Mouse (Mus musculus): ENCODE measurements around the gene Zfp867. TPM values are rescaled to one million over a fixed set of nuclear protein-coding genes. Genes with fewer than 3 reads are reported as not detected.

Zfp867 gene
- polyA plus RNA-seq, 1 experiment: 9.4 TPM

DNA sequence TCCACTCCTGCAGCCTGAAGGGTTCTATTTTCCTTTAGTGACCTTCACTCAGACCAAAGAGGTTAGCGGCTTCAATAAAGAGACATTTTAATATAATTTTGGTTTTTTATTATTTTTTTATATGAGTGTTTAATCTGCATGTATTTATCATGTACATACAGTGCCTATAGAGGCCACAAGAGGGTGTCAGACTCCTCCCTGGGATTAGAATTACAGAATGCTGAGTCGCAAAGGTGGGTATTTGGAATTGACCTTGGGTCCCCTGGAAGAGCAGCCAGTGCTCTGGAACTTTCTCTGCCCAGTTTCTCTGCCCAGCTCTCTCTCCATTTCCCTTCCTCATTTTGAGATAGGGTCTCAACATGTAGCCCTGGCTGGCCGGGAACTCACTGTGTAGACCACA lies 41.3 kb upstream of the Zfp867 start:
- H3K4me1 ChIP-seq (ENCODE audit: control insufficient read depth, insufficient read depth, low read length): peaks cover 8% of the 10 kb centered on the region
- no peak for TF ChIP-seq POLR2A (IDR thresholded peaks at IDR 0.05; ENCODE audit: insufficient read depth, low read length)
- TF ChIP-seq CTCF (IDR thresholded peaks at IDR 0.05; ENCODE audit: low read depth, low read length): no peak
- no peak for TF ChIP-seq EP300 (IDR thresholded peaks at IDR 0.05; ENCODE audit: insufficient read depth, low read depth, low read length)
- H3K27me3 ChIP-seq (ENCODE audit: control insufficient read depth, insufficient read depth, low read length, poor library complexity, severe bottlenecking): no peaks in the 10 kb centered on the region
- H3K36me3 ChIP-seq (ENCODE audit: control insufficient read depth, insufficient read depth, low read length, poor library complexity, severe bottlenecking): no peaks in the 10 kb centered on the region
- no peaks in the 10 kb centered on the region for H3K9me3 ChIP-seq (replicated peaks; ENCODE audit: control insufficient read depth, insufficient read depth, low read length, poor library complexity, severe bottlenecking)
- no peak overlapping the region for H3K27ac ChIP-seq (ENCODE audit: insufficient read depth, low read length)
- no peak overlapping the region for H3K4me3 ChIP-seq (ENCODE audit: low read depth, low read length)
- no peak overlapping the region for H3K9ac ChIP-seq (ENCODE audit: low read depth, poor library complexity, severe bottlenecking)

DNA sequence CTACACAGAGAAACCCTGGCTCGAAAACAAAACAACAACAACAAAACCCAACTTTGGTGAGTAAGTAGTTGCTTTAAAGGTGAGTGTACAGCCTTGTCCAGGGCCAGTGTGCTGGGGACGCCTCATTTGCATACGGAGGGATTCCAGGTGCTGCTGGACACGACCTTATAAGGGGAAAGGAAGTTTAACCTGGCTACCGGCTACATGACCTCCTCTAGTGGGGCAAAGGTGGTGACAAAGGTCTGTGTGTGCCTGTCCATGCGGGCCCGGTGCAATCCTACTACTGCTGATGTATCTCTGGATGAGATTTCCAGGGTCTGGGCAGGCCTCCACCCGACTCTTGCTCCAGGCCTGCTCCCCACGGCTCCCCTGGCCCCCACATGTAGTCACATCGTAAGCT lies 40.5 kb upstream of the Zfp867 start:
- H3K36me3 ChIP-seq (ENCODE audit: control insufficient read depth, insufficient read depth, low read length, poor library complexity, severe bottlenecking): no peaks in the 10 kb centered on the region
- H3K27ac ChIP-seq (ENCODE audit: insufficient read depth, low read length): peak overlapping the region; percentile 10; the same call in 1 of the 2 replicates
- H3K4me3 ChIP-seq (ENCODE audit: low read depth, low read length): no peak overlapping the region
- TF ChIP-seq POLR2A (IDR thresholded peaks at IDR 0.05; ENCODE audit: insufficient read depth, low read length): no peak
- no peak for TF ChIP-seq EP300 (IDR thresholded peaks at IDR 0.05; ENCODE audit: insufficient read depth, low read depth, low read length)
- no peak for TF ChIP-seq CTCF (IDR thresholded peaks at IDR 0.05; ENCODE audit: low read depth, low read length)
- H3K9me3 ChIP-seq (replicated peaks; ENCODE audit: control insufficient read depth, insufficient read depth, low read length, poor library complexity, severe bottlenecking): no peaks in the 10 kb centered on the region
- H3K9ac ChIP-seq (ENCODE audit: low read depth, poor library complexity, severe bottlenecking): no peak overlapping the region
- H3K4me1 ChIP-seq (ENCODE audit: control insufficient read depth, insufficient read depth, low read length): peaks cover 8% of the 10 kb centered on the region
- no peaks in the 10 kb centered on the region for H3K27me3 ChIP-seq (ENCODE audit: control insufficient read depth, insufficient read depth, low read length, poor library complexity, severe bottlenecking)

DNA sequence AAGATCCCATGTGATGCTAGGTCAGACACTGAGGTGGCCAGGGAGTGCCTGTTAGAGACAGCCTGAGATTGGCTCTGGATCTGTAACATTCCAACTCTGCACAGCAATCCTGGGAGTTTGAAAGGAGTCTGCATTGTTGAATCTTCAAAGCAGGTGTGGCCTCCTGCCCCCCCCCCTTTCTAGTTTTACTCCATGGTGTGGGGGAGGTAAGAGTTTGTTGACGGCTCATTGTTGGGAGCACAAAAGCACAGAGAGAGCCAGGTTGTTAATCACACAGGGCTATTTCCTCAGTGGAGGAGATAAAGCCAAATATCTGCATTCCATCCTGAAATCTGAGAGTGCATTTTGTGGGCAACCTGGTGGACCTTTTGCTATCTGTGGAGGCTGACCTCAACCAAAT lies 39.3 kb upstream of the Zfp867 start:
- Histone ChIP-seq H3K36me3 (ENCODE audit: control insufficient read depth, insufficient read depth, low read length, poor library complexity, severe bottlenecking) (no peaks in the 10 kb centered on the region), H3K4me3 (ENCODE audit: low read depth, low read length) (no peak overlapping the region), H3K9me3 (replicated peaks; ENCODE audit: control insufficient read depth, insufficient read depth, low read length, poor library complexity, severe bottlenecking) (no peaks in the 10 kb centered on the region), H3K27ac (ENCODE audit: insufficient read depth, low read length) (peak overlapping the region; percentile 90), H3K27me3 (ENCODE audit: control insufficient read depth, insufficient read depth, low read length, poor library complexity, severe bottlenecking) (no peaks in the 10 kb centered on the region), H3K4me1 (ENCODE audit: control insufficient read depth, insufficient read depth, low read length) (peaks cover 8% of the 10 kb centered on the region), H3K9ac (ENCODE audit: low read depth, poor library complexity, severe bottlenecking) (no peak overlapping the region)
- peak; percentile 65; the same call in 1 of the 2 replicates for TF ChIP-seq EP300 (IDR thresholded peaks at IDR 0.05; ENCODE audit: insufficient read depth, low read depth, low read length)
- TF ChIP-seq CTCF (IDR thresholded peaks at IDR 0.05; ENCODE audit: low read depth, low read length): no peak
- no peak for TF ChIP-seq POLR2A (IDR thresholded peaks at IDR 0.05; ENCODE audit: insufficient read depth, low read length)

DNA sequence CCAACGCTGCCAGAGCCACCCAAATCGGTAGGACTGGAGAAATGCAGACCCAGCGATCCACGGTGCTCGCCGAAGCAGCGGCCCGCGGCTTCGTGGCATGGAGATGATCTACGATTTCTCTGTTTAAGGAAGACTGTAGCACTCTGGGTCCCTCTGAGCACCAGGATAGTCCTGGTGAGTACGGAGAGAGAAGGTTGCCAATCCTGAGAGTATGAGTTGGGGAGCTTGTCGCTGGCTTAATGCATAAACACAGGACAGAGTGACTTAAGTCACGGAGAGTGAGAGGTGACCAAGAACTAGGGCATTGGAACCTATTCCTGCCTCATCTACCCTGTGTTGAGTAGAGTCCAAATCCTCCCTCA lies 34.4 kb upstream of the Zfp867 start:
- H3K27ac ChIP-seq (ENCODE audit: insufficient read depth, low read length): peak overlapping the region; percentile 42
- H3K9me3 ChIP-seq (replicated peaks; ENCODE audit: control insufficient read depth, insufficient read depth, low read length, poor library complexity, severe bottlenecking): no peaks in the 10 kb centered on the region
- H3K36me3 ChIP-seq (ENCODE audit: control insufficient read depth, insufficient read depth, low read length, poor library complexity, severe bottlenecking): peaks cover 28% of the 10 kb centered on the region
- peak overlapping the region; percentile 90 for H3K9ac ChIP-seq (ENCODE audit: low read depth, poor library complexity, severe bottlenecking)
- peaks cover 5% of the 10 kb centered on the region for H3K4me1 ChIP-seq (ENCODE audit: control insufficient read depth, insufficient read depth, low read length)
- H3K27me3 ChIP-seq (ENCODE audit: control insufficient read depth, insufficient read depth, low read length, poor library complexity, severe bottlenecking): no peaks in the 10 kb centered on the region
- H3K4me3 ChIP-seq (ENCODE audit: low read depth, low read length): peak overlapping the region; percentile 76
- TF ChIP-seq CTCF (IDR thresholded peaks at IDR 0.05; ENCODE audit: low read depth, low read length): no peak
- TF ChIP-seq EP300 (IDR thresholded peaks at IDR 0.05; ENCODE audit: insufficient read depth, low read depth, low read length): no peak
- TF ChIP-seq POLR2A (IDR thresholded peaks at IDR 0.05; ENCODE audit: insufficient read depth, low read length): no peak

DNA sequence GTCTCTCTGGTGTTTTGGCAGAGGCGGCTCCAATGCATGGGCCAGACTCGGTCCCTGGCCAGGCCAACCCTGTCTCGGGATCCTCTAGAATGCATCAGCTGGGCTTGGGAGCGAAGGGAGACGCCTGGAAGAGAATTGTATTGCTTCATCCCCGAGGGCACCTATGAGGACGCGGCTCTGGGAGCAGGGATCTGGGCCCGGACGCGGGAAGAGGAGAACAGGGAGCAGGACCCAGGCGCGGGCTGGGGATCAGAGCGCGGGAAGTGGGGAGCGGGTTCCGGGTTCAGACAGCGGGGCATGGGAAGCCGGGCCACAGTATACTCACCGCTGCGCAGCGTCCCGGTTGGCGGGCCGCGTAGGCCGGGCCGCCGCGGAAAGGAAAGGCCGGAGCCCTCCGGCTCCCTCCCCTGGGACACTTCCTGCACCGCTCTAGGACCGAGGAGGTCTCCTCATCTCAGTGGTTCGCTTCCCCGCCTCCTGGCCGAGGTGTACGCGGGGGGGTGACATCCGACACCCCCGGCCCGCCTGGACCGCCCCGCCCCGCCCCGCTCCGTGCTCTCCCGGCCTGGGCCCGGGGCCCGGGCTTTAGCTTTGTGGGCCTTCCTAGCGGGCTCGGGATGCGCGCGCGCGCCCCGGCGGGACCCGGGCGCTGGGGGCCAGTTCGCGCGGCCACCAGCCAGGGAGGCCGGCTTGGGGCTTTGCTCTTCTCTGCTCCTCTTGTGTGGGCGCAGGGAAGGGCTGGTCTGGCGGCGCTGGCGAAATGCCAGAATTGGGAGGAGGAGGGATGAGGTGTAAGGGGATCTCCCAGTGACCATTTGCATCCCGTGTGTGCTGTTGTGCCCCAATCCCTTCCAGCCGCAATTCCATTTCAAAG lies 33.8 kb upstream of the Zfp867 start:
- Histone ChIP-seq H3K27ac (ENCODE audit: insufficient read depth, low read length) (peak overlapping the region; percentile 66), H3K36me3 (ENCODE audit: control insufficient read depth, insufficient read depth, low read length, poor library complexity, severe bottlenecking) (peaks cover 34% of the 10 kb centered on the region), H3K27me3 (ENCODE audit: control insufficient read depth, insufficient read depth, low read length, poor library complexity, severe bottlenecking) (no peaks in the 10 kb centered on the region), H3K4me3 (ENCODE audit: low read depth, low read length) (peak overlapping the region; percentile 86), H3K9ac (ENCODE audit: low read depth, poor library complexity, severe bottlenecking) (peak overlapping the region; percentile 90), H3K4me1 (ENCODE audit: control insufficient read depth, insufficient read depth, low read length) (peaks cover 5% of the 10 kb centered on the region), H3K9me3 (replicated peaks; ENCODE audit: control insufficient read depth, insufficient read depth, low read length, poor library complexity, severe bottlenecking) (no peaks in the 10 kb centered on the region)
- TF ChIP-seq POLR2A (IDR thresholded peaks at IDR 0.05; ENCODE audit: insufficient read depth, low read length) (no peak), EP300 (IDR thresholded peaks at IDR 0.05; ENCODE audit: insufficient read depth, low read depth, low read length) (no peak), CTCF (IDR thresholded peaks at IDR 0.05; ENCODE audit: low read depth, low read length) (no peak)

DNA sequence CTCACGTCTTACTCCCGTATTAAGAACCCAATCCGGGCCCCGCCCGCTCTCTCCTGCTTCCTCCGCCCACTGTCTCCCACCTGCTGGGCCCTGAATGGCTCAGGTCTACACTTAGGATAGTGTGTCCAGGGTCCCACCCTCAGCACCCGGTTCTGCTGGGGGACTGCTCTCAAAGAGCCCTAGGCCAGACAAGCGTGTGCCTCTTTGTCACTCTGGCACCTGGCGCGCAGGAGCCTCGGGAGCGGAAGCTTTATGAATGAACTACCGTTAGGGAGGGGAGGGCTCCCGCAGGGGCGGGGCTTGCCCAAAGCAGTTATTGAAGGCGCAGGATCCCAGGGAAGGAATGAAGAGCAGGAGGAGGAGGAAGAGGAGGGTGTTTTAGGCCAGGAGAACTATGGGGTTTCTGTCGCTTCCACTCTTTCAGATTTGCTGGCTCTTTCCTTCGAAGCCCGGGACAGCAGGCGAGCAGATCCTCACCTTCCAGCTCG lies 33.1 kb upstream of the Zfp867 start:
- Histone ChIP-seq H3K36me3 (ENCODE audit: control insufficient read depth, insufficient read depth, low read length, poor library complexity, severe bottlenecking) (peaks cover 41% of the 10 kb centered on the region), H3K4me1 (ENCODE audit: control insufficient read depth, insufficient read depth, low read length) (no peaks in the 10 kb centered on the region), H3K9me3 (replicated peaks; ENCODE audit: control insufficient read depth, insufficient read depth, low read length, poor library complexity, severe bottlenecking) (no peaks in the 10 kb centered on the region), H3K9ac (ENCODE audit: low read depth, poor library complexity, severe bottlenecking) (peak overlapping the region; percentile 90), H3K27ac (ENCODE audit: insufficient read depth, low read length) (peak overlapping the region; percentile 66), H3K4me3 (ENCODE audit: low read depth, low read length) (peak overlapping the region; percentile 86), H3K27me3 (ENCODE audit: control insufficient read depth, insufficient read depth, low read length, poor library complexity, severe bottlenecking) (no peaks in the 10 kb centered on the region)
- TF ChIP-seq POLR2A (IDR thresholded peaks at IDR 0.05; ENCODE audit: insufficient read depth, low read length) (peak; percentile 10), CTCF (IDR thresholded peaks at IDR 0.05; ENCODE audit: low read depth, low read length) (no peak), EP300 (IDR thresholded peaks at IDR 0.05; ENCODE audit: insufficient read depth, low read depth, low read length) (peak; percentile 71; the same call in 1 of the 2 replicates)

Data from ES-Bruce4 (cell line).